Mouse (Mus musculus) C2C12 (cell line): ENCODE data around the gene Cask.

Experiments used
- CEBPB ChIP-seq: IDR thresholded peaks from one replicate; pipeline ENCODE4 v1.6.1; 2011; ENCODE audit warnings: low read depth, mild to moderate bottlenecking, control low read depth, moderate library complexity
- CTCF ChIP-seq: IDR thresholded peaks from one replicate; pipeline ENCODE4 v1.5.1; 2011; ENCODE audit not compliant: control insufficient read depth, insufficient read depth, insufficient read length
- FOSL1 ChIP-seq: IDR thresholded peaks from one replicate; pipeline ENCODE4 v1.8.0; 2011; ENCODE audit warnings: mild to moderate bottlenecking, low read length; ENCODE audit not compliant: poor library complexity, insufficient read depth, severe bottlenecking
- MYOD1 ChIP-seq: IDR thresholded peaks from one replicate; pipeline ENCODE4 v1.6.1; 2011; ENCODE audit warnings: low read depth; ENCODE audit not compliant: control insufficient read depth, insufficient read length
- USF1 ChIP-seq: IDR thresholded peaks from one replicate; pipeline ENCODE4 v1.6.1; 2011; ENCODE audit warnings: low read depth, mild to moderate bottlenecking, control low read depth, moderate library complexity

DNA sequence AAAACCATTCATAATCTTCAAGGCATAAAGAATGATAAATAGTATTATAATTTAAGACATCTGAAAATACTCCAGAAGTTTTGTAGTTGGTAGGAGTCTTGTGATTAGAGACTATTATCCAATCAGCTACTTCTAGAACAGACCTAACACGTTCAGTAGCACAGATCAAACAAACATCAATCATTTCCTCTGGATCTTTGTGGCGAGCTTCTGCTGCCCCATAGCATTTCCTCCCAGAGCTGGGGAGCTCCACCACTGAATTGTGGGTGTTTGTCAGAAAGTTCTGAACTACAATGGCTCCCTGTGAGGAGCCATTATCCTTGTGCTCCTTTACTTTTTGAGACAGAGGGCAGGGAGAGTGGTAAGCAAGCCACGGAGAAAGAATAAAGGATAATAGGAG lies 243.4 kb downstream of the Cask start:
- no peak for TF ChIP-seq CTCF
- no peak for TF ChIP-seq MYOD1
- TF ChIP-seq FOSL1, result no peak
- TF ChIP-seq USF1, result no peak
- no peak for TF ChIP-seq CEBPB
